Mouse (Mus musculus) brain, embryonic 14.5 days (tissue): ENCODE data around the gene Gpr132.

Experiments
- CTCF ChIP-seq: fragments of 200-500 bp; IDR thresholded peaks from 2 replicates; pipeline ENCODE4 v1.5.1; 2012; ENCODE audit warnings: inconsistent platforms, mild to moderate bottlenecking, moderate library complexity, borderline replicate concordance; ENCODE audit not compliant: insufficient read depth, insufficient read length; ENCODE audit errors: extremely low read depth
- POLR2A ChIP-seq: fragments of 200-500 bp; IDR thresholded peaks from 2 replicates; pipeline ENCODE4 v1.6.1; 2012; ENCODE audit warnings: mild to moderate bottlenecking, inconsistent platforms, borderline replicate concordance; ENCODE audit not compliant: poor library complexity, insufficient read depth, insufficient read length, severe bottlenecking; ENCODE audit errors: extremely low read depth

- TF ChIP-seq CTCF (no peak), POLR2A (no peak)
Measured at GRCm38 (mm10) chr12:112832411-112832810, 35.6 kb downstream of the Gpr132 start.
